11 mouse cellular contexts compared by ENCODE assay signal in the genomic region with DNA sequence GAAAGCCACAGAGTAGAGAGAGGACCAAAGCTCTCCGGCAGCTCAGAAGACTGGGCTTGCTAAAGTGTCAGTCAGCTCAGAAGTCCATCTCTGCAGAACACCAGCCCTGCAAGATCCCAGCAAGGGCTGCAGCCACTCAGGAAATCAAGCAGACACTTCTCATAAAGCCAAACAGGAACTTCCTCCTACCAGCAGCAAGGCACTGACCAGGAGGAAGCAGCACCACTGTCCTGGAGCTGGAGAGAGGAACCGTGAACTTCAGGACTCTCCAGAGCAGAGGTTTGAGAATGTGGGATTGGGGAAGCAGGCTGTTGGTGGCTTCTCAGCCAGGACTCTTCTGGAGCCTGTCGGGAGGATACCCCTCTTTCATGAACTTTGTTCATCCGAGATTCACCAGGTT. TPM values are rescaled to one million over a fixed set of nuclear protein-coding genes. Genes with fewer than 3 reads are reported as not detected.
A peak's percentile ranks its signal among the peaks of the same experiment; 100 is the strongest.
DNase-seq lines count a peak whose midpoint lies in the region; ATAC-seq and TF ChIP-seq lines count a peak whose summit lies in the region.
"Had no signal": no experiment of that assay in that cellular context is flagged by ENCODE, and none has a peak within 500 bp of the region (broad histone marks: within the 10 kb centered on the region; RNA-seq: fewer than 3 reads in every experiment).

No protein-coding gene starts in this region.

- no peaks in the 10 kb centered on the region for H3K27me3 ChIP-seq in hindbrain, postnatal 0 days (ENCODE audit: insufficient read depth, low read length)
- H3K27me3 ChIP-seq in hindbrain, embryonic 12.5 days, result no peaks in the 10 kb centered on the region
- H3K27me3 ChIP-seq in MEL (ENCODE audit: control insufficient read depth in 1 of 2, insufficient read depth in 2 of 2, low read length in 2 of 2), result peaks cover 12 to 21% of the 10 kb centered on the region in 2 experiments
- H3K27me3 ChIP-seq in heart, embryonic 10.5 days (ENCODE audit: insufficient read depth, poor library complexity, severe bottlenecking), result peaks cover 34% of the 10 kb centered on the region

- no peaks in the 10 kb centered on the region for H3K36me3 ChIP-seq in hindbrain, postnatal 0 days (ENCODE audit: insufficient read depth, low read length)
- H3K36me3 ChIP-seq in hindbrain, embryonic 12.5 days, result no peaks in the 10 kb centered on the region
- no peaks in the 10 kb centered on the region for H3K36me3 ChIP-seq in MEL (ENCODE audit: control insufficient read depth in 1 of 2, insufficient read depth in 2 of 2, low read length in 2 of 2)
- no peaks in the 10 kb centered on the region for H3K36me3 ChIP-seq in heart, embryonic 10.5 days

- TF ChIP-seq RAD21 in MEL (IDR thresholded peaks at IDR 0.05; ENCODE audit: low read depth, low read length), result no peak

- H3K4me2 ChIP-seq in hindbrain, postnatal 0 days (ENCODE audit: low read depth, low read length), result peak overlapping the region; percentile 23; the same call in 1 of the 2 replicates
- H3K4me2 ChIP-seq in hindbrain, embryonic 12.5 days (replicated peaks), result no peak overlapping the region

- TF ChIP-seq CTCF in hindbrain, postnatal 0 days (IDR thresholded peaks at IDR 0.05; ENCODE audit: low read depth), result no peak
- TF ChIP-seq CTCF in MEL (IDR thresholded peaks at IDR 0.05 in 2 of 3, conservative IDR thresholded peaks at IDR 0.05 in 1 of 3; ENCODE audit: control insufficient read depth in 1 of 3, insufficient read depth in 1 of 3, low read depth in 2 of 3, low read length in 3 of 3, poor library complexity in 1 of 3, severe bottlenecking in 1 of 3), result no peak

- 0 out of 2 replicates have a peak overlapping the region, but pooled peaks have one; percentile 36 for H3K27ac ChIP-seq in hindbrain, postnatal 0 days
- no peak overlapping the region for H3K27ac ChIP-seq in hindbrain, embryonic 12.5 days
- H3K27ac ChIP-seq in MEL (ENCODE audit: control insufficient read depth, low read depth, low read length), result no peak overlapping the region
- H3K27ac ChIP-seq in heart, embryonic 10.5 days, result 0 out of 2 replicates have a peak overlapping the region, but pooled peaks have one; percentile 37

- 68% methylated on average over 4 of the region's 4 CpGs for WGBS in hindbrain, postnatal 0 days
- WGBS in hindbrain, embryonic 12.5 days, result 86% methylated on average over 4 of the region's 4 CpGs
- WGBS in heart, embryonic 10.5 days, result 51% methylated on average over 4 of the region's 4 CpGs

- H3K4me3 ChIP-seq in hindbrain, postnatal 0 days (ENCODE audit: low read length), result no peak overlapping the region
- H3K4me3 ChIP-seq in hindbrain, embryonic 12.5 days, result no peak overlapping the region
- H3K4me3 ChIP-seq in MEL (ENCODE audit: control insufficient read depth in 1 of 2, insufficient read depth in 1 of 2, low read depth in 2 of 2, low read length in 2 of 2), result no peak overlapping the region
- no peak overlapping the region for H3K4me3 ChIP-seq in heart, embryonic 10.5 days

- TF ChIP-seq EP300 in MEL (IDR thresholded peaks at IDR 0.05; ENCODE audit: low read depth in 1 of 2, low read length in 2 of 2), result no peak

- no peak for ATAC-seq in hindbrain, postnatal 0 days
- ATAC-seq in hindbrain, embryonic 12.5 days (ENCODE audit: low FRiP score), result no peak
- ATAC-seq in erythroblast, adult 5-6 weeks (replicated peaks; ENCODE audit: low FRiP score, poor library complexity, severe bottlenecking), result no peak

- H3K9me3 ChIP-seq in hindbrain, postnatal 0 days (ENCODE audit: low read length), result no peaks in the 10 kb centered on the region
- no peaks in the 10 kb centered on the region for H3K9me3 ChIP-seq in hindbrain, embryonic 12.5 days (replicated peaks)
- no peaks in the 10 kb centered on the region for H3K9me3 ChIP-seq in MEL (replicated peaks; ENCODE audit: insufficient read depth, low read length)
- no peaks in the 10 kb centered on the region for H3K9me3 ChIP-seq in heart, embryonic 10.5 days

- no peak for DNase-seq in hindbrain, postnatal 0 days (ENCODE audit: low spot score)
- DNase-seq in MEL (ENCODE audit: low read depth, low spot score), result no peak
- no peak for DNase-seq in heart, embryonic 10.5 days (ENCODE audit: low spot score)
- peak; percentile 48 for DNase-seq in lung, postnatal 14 days
- no peak for DNase-seq in c-Kit-positive CD71-positive TER-119-positive erythroid progenitor cells, embryonic 14.5 days (ENCODE audit: low spot score)
- DNase-seq in ovary, adult 18-20 months (ENCODE audit: low spot score), result no peak
- DNase-seq: gastrocnemius, postnatal 14 days; thymus, postnatal 25 days had no signal

- H3K79me2 ChIP-seq in MEL (ENCODE audit: control insufficient read depth, insufficient read depth, low read length, poor library complexity), result no peaks in the 10 kb centered on the region

- no peaks in the 10 kb centered on the region for H3K4me1 ChIP-seq in hindbrain, postnatal 0 days (ENCODE audit: insufficient read depth, low read length)
- H3K4me1 ChIP-seq in hindbrain, embryonic 12.5 days, result peaks cover 11% of the 10 kb centered on the region
- H3K4me1 ChIP-seq in MEL (ENCODE audit: control insufficient read depth in 1 of 2, insufficient read depth in 2 of 2, low read length in 2 of 2), result no peaks in the 10 kb centered on the region
- H3K4me1 ChIP-seq in heart, embryonic 10.5 days, result peaks cover 20% of the 10 kb centered on the region

- no peak for TF ChIP-seq POLR2A in MEL (IDR thresholded peaks at IDR 0.05; ENCODE audit: control insufficient read depth in 1 of 2, insufficient read depth in 1 of 2, low read depth in 1 of 2, low read length in 2 of 2, poor library complexity in 1 of 2)

- H3K9ac ChIP-seq in hindbrain, postnatal 0 days (replicated peaks; ENCODE audit: low read length), result no peak overlapping the region
- no peak overlapping the region for H3K9ac ChIP-seq in hindbrain, embryonic 12.5 days
- H3K9ac ChIP-seq in MEL (ENCODE audit: control insufficient read depth, low read depth, low read length, poor library complexity, severe bottlenecking), result no peak overlapping the region

TF ChIP-seq in MEL, 35 proteins besides CTCF, POLR2A, EP300 and RAD21:
- TF ChIP-seq MAZ (IDR thresholded peaks at IDR 0.05; ENCODE audit: low read depth, low read length), result no peak
- TF ChIP-seq SMC3 (IDR thresholded peaks at IDR 0.05; ENCODE audit: low read depth, low read length), result no peak
- no peak for TF ChIP-seq USF2 (IDR thresholded peaks at IDR 0.05; ENCODE audit: borderline replicate concordance in 1 of 2, insufficient read depth in 1 of 2, low read depth in 1 of 2, low read length in 2 of 2)
- TF ChIP-seq TBP (IDR thresholded peaks at IDR 0.05; ENCODE audit: low read depth, low read length), result 0 out of 2 replicates have a peak, but pooled peaks have one; percentile 17
- no peak for TF ChIP-seq MYB (IDR thresholded peaks at IDR 0.05; ENCODE audit: low read depth, low read length)
- no peak for TF ChIP-seq CHD2 (IDR thresholded peaks at IDR 0.05; ENCODE audit: low read length)

RNA-seq across cellular contexts. Expression of a gene that starts 26.9 kb away (rescaled TPM):
- total RNA-seq in hindbrain, postnatal 0 days (2014; rRNA removed), result 0.10 TPM in 1 of 2 replicates, not detected in the other
- polyA plus RNA-seq in hindbrain, postnatal 0 days (2015; fragmentation: Nextera tagmentation; extraction: Ambion mirVana), result 0.05 TPM in 1 of 2 replicates, not detected in the other
- not detected in 2 replicates for polyA plus RNA-seq in hindbrain, embryonic 12.5 days (2016; fragmentation: Nextera tagmentation; extraction: Ambion mirVana)
- total RNA-seq in MEL (2012; rRNA removed), result 6.5 and 6.8 TPM in 2 replicates
- polyA plus RNA-seq in MEL (2012; ENCODE audit: insufficient read depth in 1 of 2, insufficient read length in 2 of 2, low read depth in 1 of 2, low replicate concordance in 2 of 2, missing spikeins in 1 of 2), result 1 to 10 TPM in 1 of 2 experiments, not detected in 1; 5.4 TPM
- 0.11 TPM in 1 of 2 replicates, not detected in the other for polyA plus RNA-seq in heart, embryonic 10.5 days (2016; fragmentation: Nextera tagmentation; extraction: Ambion mirVana)
- total RNA-seq in erythroblast, adult 5-6 weeks (2015; ENCODE audit: low replicate concordance), result 1.9 and 2.3 TPM in 2 replicates
- total RNA-seq in erythroblast, adult 5-6 weeks (2017; ENCODE audit: low replicate concordance), result 1.1 and 2.1 TPM in 2 replicates
- total RNA-seq: layer of hippocampus, postnatal 14 days had no signal

RNA-seq across cellular contexts. Expression of a gene that starts 34.6 kb away (rescaled TPM):
- 63.4 and 88.4 TPM in 2 replicates for total RNA-seq in hindbrain, postnatal 0 days (2014; rRNA removed)
- 7.7 and 8.5 TPM in 2 replicates for polyA plus RNA-seq in hindbrain, postnatal 0 days (2015; fragmentation: Nextera tagmentation; extraction: Ambion mirVana)
- 9.4 and 10.3 TPM in 2 replicates for polyA plus RNA-seq in hindbrain, embryonic 12.5 days (2016; fragmentation: Nextera tagmentation; extraction: Ambion mirVana)
- 0.75 and 1.0 TPM in 2 replicates for total RNA-seq in MEL (2012; rRNA removed)
- 1 to 10 TPM in 1 of 2 experiments, not detected in 1; 3.9 TPM for polyA plus RNA-seq in MEL (2012; ENCODE audit: insufficient read depth in 1 of 2, insufficient read length in 2 of 2, low read depth in 1 of 2, low replicate concordance in 2 of 2, missing spikeins in 1 of 2)
- 2.0 and 3.6 TPM in 2 replicates for polyA plus RNA-seq in heart, embryonic 10.5 days (2016; fragmentation: Nextera tagmentation; extraction: Ambion mirVana)
- total RNA-seq in erythroblast, adult 5-6 weeks (2015; ENCODE audit: low replicate concordance), result not detected in 2 replicates
- not detected in 2 replicates for total RNA-seq in erythroblast, adult 5-6 weeks (2017; ENCODE audit: low replicate concordance)

RNA-seq across cellular contexts. Expression of a gene that starts 47.0 kb away (rescaled TPM):
- total RNA-seq in hindbrain, postnatal 0 days (2014; rRNA removed), result 29.0 and 29.4 TPM in 2 replicates
- 51.7 and 54.8 TPM in 2 replicates for polyA plus RNA-seq in hindbrain, postnatal 0 days (2015; fragmentation: Nextera tagmentation; extraction: Ambion mirVana)
- polyA plus RNA-seq in hindbrain, embryonic 12.5 days (2016; fragmentation: Nextera tagmentation; extraction: Ambion mirVana), result 51.5 and 65.9 TPM in 2 replicates
- total RNA-seq in MEL (2012; rRNA removed), result 19.0 and 20.1 TPM in 2 replicates
- 10 to 100 TPM in 1 of 2 experiments, not detected in 1; 61.0 TPM for polyA plus RNA-seq in MEL (2012; ENCODE audit: insufficient read depth in 1 of 2, insufficient read length in 2 of 2, low read depth in 1 of 2, low replicate concordance in 2 of 2, missing spikeins in 1 of 2)
- polyA plus RNA-seq in heart, embryonic 10.5 days (2016; fragmentation: Nextera tagmentation; extraction: Ambion mirVana), result 48.6 and 65.5 TPM in 2 replicates
- 2.7 TPM in 1 of 2 replicates, not detected in the other for total RNA-seq in erythroblast, adult 5-6 weeks (2015; ENCODE audit: low replicate concordance)
- total RNA-seq in erythroblast, adult 5-6 weeks (2017; ENCODE audit: low replicate concordance), result 1.1 TPM in 1 of 2 replicates, not detected in the other

Comparison
In these comparisons a context has a peak if more than half of its experiments do, and no peak if none do; other contexts are left out.
1. H3K27ac ChIP-seq: peak in hindbrain, postnatal 0 days (single experiment) and heart, embryonic 10.5 days (single experiment); none in hindbrain, embryonic 12.5 days (single experiment) and MEL (single experiment).